Mouse (Mus musculus): ENCODE data around the gene Cdhr3.

Cdhr3 gene

GRCm38 (mm10) chr12:33092775-33093174, at the start of gene Cdhr3:
Cdhr3 (minus strand) TSS chr12:33092875.
- DNase-seq (ENCODE audit: low spot score), result no peak

DNA sequence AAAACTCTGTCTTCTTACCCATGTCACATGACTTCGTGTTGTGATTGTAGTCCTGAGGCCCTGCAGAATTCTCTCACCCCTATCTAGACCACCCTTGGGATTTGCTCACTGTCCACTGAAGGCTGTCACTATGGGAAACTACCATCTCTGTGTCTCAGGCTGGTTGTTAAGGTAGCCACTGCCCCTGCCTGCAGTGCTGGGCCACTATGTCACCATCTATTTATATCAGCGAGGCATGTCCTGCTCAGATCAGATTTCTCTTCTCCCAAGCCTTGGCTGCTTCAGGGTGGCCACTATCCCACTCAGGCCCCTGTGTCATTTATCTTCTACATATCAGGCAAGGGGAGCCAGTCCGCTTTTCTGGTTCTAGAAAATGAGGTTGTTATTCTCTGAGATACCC, 46.4 kb upstream of the Cdhr3 start:
- DNase-seq (ENCODE audit: low spot score), result no peak

DNA sequence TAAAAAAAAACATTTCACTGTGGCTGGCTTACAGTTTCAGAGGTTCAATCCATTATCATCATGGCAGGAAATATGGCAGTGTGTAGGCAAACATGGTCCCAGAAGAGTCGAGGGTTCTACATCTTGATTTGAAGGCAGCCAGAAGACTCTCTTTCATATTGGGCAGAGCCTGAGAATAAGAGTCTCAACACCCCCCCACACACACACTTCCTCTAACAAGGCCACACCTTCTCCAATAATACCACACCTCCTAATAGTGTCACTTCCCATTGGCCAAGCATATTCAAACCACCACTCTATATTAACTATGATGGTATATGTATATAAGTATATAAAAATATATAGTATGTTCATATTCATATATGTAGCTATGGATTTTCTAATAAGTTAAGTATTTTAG, 45.2 kb upstream of the Cdhr3 start:
- DNase-seq (ENCODE audit: low spot score), result no peak

DNA sequence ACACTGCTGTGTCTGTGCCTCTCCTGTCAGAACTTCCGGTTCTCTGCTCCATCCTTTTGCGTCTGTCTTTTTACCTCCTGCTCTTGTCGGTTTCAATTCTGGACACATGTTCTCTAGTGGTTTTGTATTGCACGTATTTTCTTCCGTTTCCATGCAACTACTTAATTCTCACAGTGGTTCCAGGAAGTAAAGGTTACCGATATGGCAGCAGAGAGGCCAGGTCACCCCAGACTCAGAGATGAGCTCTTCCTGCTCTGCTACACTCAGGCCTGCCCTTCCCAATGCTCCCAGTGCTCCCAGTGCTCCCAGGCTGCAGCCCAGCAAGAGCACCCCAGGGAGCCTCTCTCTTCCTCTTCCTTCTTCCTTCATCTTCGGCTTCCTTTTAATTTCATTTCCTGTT, 39.1 kb upstream of the Cdhr3 start:
- no peak for DNase-seq (ENCODE audit: low spot score)

GRCm38 (mm10) chr12:33130401-33130800, 37.7 kb upstream of the Cdhr3 start:
- no peak for DNase-seq (ENCODE audit: low spot score)

DNA sequence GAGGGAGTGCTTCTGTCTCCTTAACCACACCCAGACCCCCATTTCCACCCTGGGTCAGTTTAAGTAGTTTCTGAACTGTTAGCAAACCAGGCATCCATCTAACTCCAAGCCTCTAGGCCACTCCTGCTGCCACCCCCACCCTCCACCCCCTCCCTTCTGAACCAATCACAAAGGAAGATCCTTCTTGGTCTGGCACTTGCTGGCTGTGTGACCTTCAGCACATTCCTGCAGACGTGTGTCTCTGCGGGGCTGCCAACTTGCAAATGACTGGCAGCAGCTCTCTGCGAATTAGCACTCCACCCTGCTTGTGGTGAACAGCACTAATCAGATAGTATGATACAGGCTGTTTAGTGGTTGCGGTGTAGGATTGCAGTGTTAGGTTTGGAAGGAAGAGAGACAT, 36.7 kb upstream of the Cdhr3 start:
- no peak for DNase-seq (ENCODE audit: low spot score)

DNA sequence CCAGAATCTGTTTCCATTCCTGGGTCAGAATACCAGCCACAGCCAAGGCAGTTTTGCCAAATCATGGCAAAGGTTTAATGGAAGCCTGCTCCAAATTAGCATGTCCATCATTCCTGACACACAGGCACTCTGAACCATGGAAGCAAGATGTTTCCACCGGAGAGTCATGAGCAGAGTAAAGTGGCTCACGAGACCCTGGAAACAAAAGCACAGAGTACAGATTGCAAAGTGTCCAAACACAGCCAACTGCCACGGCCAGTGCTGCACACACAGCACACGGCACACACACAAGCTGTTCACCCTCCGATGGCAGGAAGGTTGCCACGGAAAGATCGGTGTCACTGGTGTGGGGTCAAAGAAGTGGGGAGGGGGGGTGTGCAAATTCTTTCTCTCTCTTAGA, 36.0 kb upstream of the Cdhr3 start:
- no peak for DNase-seq (ENCODE audit: low spot score)

DNA sequence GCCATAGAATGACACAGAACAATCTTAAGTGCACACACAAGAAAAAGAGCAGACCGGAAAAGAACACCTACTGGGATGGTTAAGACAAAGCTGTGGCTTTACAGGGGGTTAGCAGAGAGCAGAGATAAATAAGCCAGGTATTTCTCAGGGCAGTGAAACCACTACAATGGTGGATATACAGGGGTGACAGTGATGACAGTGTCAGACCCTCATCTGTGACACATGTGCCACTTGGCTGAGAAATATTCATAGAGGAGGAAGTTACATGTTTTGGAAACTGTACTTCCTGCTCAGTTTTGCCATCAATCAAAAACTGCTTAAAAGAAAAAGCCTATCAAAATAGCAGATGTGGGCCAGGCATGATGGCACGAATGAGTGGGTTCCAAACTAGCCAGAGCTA, 35.4 kb upstream of the Cdhr3 start:
- no peak for DNase-seq (ENCODE audit: low spot score)

DNA sequence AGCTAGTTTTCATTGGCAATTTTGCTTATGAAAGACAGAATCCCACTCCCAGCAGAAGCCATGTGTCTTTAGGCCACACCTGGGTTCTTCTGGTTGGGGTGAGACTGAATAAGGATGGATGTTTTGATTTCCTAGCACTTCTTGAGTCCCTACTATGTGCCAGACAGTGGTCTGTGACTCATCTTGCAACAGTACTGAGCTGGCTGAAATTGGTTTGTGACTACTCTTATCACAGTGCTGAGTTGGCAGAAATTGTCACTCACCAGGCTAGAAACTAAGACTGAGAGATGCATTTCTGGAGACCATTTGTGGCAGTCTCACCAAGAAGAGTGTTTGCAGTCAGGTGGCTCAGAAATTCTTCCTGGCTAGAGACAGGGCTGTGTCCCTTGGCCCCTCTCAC, 33.6 kb upstream of the Cdhr3 start:
- no peak for DNase-seq (ENCODE audit: low spot score)

DNA sequence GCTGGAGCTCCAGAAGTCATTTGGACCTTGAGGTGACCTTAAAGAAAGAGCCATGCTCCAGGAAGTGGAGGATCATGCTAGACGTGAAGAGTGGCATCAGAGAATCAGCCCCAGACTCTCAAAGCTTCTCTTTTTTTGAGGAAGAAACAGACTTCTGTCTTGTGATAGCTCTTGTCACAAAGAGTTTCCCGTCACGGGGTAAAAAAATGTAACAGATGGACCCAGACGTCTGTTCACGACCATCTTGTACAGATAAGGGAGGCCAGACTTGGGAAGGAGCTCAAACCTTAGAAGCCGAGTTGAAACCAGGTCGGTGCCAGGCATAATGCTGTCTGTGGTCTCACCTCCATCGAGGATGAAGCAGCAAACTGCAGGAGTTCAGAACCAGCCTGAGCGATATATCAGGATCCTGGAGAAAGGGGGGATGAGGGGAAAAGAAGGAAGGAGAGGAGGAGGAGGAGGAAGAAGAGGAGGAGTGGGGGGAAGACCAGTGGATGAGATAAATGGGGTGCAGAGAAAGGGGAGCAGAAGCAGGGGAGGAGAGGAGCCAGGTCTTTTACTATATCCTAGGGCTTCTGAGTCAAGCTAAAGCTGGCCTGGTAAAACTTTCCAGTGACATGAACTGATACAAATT, 33.0 kb upstream of the Cdhr3 start:
- DNase-seq (ENCODE audit: low spot score), result no peak

GRCm38 (mm10) chr12:33118624-33119301, 26.1 kb upstream of the Cdhr3 start:
- no peak for DNase-seq (ENCODE audit: low spot score)

- DNase-seq (ENCODE audit: low spot score), result peak; percentile 28
These were observed 18.3 kb upstream of the Cdhr3 start for GRCm38 (mm10) chr12:33110894-33111471.

GRCm38 (mm10) chr12:33109531-33109930, 16.9 kb upstream of the Cdhr3 start:
- DNase-seq (ENCODE audit: low spot score), result peak; percentile 34

- no peak for DNase-seq (ENCODE audit: low spot score)
These were observed 13.9 kb upstream of the Cdhr3 start for GRCm38 (mm10) chr12:33106438-33107167.

DNA sequence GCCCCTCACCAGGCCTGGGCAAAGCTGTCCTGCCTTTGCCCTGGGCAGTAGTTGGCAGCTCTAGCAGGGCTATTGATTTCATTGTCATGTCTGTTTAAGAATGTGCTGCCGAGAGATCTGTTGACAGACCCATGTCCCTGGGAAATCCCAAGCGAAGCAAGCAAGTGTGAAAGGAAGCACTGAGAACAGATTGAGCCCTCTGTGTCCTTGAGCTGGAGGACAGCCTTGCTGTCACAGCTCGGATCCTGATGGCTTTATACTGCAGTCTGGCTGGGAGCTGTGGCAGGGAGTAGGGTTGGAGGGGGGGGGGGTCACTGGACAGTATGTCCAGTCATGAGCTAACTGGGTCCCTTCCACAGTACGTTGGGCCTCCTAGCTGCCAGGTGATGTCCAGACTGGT, 13.0 kb upstream of the Cdhr3 start:
- DNase-seq (ENCODE audit: low spot score), result no peak

DNA sequence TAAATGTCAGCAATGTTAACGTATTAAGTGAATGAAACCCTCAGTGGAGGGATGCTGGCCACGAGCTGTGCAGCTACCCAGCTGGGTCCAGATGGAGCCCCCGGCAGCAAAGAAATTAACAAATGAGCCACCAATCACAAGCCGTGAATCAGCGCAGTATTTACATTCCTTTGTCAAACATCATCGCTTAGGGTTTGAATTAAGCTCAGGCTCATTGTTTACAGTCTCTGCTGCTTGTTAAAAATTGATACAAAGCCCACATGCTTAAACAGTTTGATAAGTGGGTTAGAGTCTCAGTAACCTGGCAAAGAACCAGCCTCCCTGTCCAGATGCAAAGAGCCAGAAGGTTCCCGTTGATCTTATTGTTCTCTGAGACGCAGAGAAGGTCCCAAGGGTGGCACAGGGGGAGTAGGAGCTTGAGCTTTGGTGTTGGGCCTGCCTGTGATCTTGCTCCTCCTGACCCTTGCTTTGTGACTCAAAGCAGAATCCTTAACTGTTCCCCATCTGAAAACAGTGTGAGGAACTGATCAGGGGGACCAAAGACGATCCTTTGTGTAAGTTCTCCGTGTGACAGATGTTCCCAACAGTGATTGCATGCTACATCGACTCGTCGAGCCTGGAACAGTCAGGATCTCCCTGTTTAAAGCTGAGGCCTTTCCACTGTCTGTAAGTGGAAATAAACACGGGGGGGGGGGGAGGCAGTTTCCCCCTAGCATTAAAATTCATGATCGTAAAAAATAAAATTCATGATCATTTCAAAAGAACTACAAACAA, 9.9 kb upstream of the Cdhr3 start:
- no peak for DNase-seq (ENCODE audit: low spot score)

- no peak for DNase-seq (ENCODE audit: low spot score)
These were observed 9.0 kb upstream of the Cdhr3 start for GRCm38 (mm10) chr12:33101627-33102026.

DNA sequence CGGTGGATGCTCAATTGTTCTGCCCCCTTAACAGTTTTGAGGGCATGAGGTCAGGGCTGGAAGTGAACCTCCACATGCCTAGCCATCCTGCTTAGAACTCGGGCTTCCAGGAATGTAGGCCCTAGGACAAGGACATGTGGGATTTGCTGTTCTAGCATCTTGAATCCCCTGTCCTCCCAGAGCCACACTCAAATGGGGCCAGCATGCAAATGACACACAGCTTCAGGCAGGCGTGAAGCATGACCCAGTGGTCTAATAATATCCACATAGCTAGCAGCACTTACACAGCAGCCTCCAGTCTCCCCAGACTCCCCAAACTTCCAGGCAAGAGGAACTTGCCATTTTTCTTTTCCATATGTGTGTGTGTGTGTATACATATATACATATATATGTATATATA, 3.3 kb upstream of the Cdhr3 start:
- no peak for DNase-seq (ENCODE audit: low spot score)

DNA sequence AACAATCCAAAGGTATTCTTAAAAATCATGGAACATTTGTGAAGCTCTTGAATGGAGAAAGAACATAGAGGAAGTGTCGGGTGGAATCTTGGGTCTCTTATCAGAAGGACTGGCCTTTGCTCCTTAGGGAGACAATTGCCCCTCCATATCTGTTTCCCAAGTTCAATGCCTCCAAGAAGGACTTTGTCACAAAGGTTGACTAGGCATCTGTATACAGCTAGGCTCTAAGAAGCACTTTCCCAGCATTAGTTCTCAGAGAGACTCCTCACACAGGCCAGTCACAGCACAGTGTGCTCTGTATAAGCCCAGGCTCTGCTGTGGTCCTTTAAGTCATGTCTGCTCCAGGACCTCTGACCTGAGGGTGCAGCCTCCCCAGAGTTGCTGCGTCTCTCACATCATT, 479 bp downstream of the Cdhr3 start:
- no peak for DNase-seq (ENCODE audit: low spot score)

- no peak for DNase-seq (ENCODE audit: low spot score)
These were observed 6.5 kb downstream of the Cdhr3 start for GRCm38 (mm10) chr12:33086151-33086550.

DNA sequence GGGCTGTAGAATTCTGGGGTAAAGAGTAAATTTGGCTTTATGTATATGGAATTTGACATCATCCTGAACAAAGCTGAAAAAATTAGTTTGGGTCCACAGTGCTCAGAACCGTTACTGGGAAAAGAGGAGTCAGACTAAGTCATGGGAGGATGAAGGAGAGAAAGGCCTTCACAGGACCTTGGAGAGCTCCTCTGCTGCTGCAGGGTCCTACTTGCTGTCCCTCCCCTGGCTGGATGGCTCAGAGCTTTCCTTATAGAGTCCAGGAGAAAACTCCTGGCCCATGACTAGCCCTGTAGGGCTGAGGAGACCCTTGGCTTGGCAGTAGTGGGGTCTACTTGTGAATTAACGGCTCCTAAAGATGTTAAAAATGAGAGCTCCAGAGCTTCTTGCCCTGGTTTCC, 8.0 kb downstream of the Cdhr3 start:
- no peak for DNase-seq (ENCODE audit: low spot score)

- DNase-seq (ENCODE audit: low spot score), result no peak
These were observed 9.3 kb downstream of the Cdhr3 start for GRCm38 (mm10) chr12:33083362-33083761.

All from left cerebral cortex, adult 11 months (tissue).